Mouse (Mus musculus): ENCODE measurements around the gene H60b.
"Not testable (repeated sequence)": the region's sequence is repeated elsewhere in the genome, so short reads cannot be mapped to it uniquely, and the experiment has no call there.

H60b gene

DNA sequence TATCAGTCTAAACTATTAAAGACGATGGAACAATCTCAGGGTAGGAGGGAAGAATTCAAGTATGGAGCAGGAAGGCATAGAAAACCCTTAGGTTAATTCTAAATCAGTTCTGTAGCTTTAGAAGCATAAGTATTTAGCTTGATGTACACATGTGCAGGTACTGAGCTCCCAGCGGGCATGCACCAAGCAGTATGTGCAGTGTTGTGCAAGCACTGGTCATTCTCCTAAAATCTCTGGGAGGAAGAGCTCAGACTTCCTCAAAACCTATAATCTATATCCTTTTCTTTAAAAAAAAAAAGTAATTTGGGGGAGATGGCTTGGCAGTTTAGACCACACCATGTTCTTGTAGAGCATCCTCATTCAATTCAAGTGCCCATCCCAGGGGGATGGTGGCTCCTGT is 120.1 kb downstream of the H60b start:
- DNase-seq = not testable (repeated sequence)

DNA sequence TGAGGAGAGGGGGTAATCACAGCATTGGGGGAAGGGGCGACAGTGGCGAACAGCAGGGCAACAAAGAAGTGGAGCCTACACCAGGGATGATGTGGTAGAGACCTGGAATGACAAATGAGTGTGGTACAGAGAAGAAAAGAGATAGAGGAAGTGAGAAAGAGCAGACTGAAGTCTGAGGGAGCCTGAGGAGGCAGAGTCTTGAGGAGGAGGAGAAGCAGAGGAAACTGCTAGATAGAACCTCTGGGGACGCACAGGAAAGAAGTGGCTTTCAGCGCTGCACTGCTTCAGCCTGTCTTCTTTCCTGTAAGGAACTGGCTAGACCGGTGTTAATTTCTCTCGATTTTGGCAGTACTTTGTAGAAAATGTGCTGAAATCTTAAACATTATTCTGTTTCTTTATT is 124.4 kb downstream of the H60b start:
- DNase-seq = no peak

DNA sequence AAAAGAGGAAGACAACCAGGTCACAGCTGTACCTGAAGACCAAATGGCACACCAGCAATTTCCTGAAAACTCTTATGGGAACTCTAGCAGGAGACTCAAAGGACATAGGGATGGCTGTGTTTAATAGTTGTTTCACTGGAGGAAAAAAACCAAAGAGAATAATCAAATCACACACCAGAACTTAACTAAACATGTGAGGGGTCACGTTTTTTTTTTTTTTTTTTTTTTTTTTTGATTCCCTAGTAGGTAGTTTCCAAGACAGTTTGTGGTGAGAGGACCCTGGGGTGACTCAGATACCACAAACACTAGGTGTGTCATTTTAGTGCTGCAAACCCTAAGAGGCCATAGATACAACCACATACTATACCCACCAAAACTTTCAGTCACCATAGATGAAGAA is 137.3 kb downstream of the H60b start:
- DNase-seq = no peak

DNA sequence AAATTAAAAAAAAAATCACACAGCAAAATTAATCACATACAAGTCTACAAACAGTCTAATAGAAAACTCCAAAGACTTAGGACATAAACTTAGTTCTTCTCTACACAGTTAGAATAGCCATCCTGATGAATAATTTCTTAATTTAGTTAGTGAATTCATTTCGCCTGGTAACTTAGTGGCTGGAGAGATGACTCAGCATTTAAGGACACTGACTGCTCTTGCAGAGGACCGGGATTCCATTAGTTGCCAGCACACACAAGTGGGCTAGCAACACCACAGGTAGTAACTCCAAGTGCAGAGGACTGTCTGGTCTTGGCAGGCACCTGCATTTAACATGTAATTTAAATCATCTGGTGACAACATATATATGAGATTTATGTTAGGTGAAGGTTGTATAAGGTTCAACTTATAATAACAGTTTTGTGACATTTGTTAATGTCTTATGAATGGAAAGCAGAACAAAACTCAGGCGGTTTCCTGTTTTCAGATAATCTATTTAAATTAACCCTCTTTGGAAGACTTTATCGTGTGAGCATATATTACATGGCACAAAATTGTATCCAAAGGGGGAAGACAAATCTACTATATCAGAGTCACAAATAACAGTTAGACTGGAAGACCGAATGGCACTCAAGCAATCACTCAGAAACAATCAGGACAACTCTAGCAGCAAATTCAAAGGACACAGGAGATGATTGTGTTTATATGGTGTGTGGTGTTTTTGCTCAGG is 138.8 kb downstream of the H60b start:
- DNase-seq = no peak

DNA sequence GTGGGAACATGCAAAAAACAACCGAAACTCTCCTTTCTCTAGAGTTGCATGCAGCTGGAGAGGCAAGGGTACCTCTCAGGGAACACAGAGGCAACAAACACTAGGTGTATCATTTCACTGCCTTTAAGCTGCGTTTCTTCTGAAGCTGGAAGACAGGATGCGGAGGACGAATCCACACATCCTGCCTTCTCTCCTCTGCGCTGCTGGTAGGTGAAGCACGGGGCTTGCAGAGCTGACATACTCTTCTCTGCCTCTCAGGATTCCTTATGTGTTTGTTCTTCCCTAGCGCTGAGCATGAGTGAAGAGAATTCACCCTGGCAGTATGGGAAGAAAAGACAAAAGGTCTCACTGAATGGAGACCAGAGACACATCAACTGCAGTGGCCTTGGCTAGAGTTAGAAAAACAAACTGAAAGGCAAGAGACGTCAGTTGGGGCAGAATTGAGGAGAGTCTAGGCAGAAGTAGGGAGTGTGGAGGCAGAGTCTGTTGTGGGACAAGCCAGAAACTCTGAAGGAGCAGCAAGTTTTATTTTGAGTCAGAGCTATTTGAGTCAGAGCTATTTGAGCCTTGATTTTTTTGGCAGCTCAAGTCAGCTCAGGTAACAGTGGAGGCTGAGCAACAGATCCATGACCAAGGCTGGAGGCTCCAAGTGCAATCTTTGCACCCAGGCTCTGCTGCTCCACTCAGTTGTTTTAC is 139.5 kb downstream of the H60b start:
- DNase-seq = no peak

DNA sequence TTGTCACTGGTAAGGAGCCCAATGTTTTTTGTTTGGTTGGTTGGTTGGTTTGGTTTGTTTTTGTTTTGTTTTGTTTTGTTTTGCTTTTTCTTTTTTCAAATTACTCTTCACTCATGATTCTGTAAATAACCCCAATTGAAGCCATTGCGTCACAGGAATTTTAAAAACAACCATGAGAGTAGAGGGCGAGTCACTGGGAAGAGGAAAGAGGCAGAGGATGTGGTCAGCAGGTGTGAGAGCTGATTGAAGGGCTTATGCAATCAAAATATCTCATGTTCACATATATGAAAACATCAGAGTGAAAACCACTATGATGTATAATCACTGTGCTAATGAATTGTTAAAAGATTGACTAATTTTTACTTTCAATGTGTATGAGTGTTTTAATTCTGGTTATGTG is 140.9 kb downstream of the H60b start:
- no peak for DNase-seq

DNA sequence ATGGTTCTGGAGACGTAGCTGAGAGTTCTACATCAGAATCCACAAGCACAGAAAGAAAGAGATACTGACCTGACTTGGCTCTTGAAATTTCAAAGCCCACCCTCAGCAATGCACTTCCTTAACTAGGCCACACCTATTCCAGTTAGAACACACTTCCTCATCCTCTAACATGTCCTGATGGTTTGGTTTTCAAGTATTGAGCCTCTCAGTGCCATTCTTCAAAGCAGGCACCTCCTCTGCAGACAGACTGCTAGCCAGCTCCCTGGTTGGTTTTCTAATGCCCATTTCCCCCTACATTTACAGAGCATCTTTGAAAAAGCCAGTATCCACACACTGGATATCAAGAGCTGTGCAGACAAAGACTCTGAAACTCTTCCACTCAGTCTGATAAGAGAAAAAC is 143.3 kb downstream of the H60b start:
- DNase-seq = no peak

DNA sequence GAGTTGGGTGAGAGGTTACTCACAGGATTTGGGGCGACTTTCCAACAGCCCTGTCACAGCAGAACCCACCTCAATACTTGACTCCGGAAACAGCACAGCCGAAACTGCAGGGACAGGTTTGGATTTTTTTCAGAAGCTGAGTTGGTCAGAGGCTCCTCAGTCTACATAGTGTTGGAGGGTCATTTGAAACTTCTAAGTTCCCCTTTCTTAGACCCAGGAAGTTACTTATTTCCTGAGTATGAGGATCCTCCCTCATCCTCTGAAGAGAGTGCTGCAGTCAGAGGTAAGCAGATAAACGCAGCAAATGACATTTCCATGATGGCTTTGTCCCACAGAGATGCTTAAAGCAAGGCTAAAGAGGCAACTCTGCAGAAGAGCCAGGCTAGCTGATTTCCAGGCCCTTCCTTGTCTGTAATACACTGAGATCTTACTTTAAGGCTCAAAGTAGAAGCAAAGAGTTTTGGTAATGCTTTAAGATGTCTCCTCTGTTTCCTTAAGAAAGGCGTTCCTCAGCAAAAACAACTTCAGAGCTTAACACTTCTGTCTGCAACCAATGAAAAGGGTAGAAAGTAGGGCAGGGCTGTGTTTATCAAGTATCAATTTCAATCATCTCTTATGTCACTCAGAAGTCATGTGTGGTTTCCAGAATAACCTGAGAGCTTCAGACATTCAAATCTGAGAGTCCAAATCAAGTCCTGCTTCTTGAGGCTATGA is 144.1 kb downstream of the H60b start:
- no peak for DNase-seq

DNA sequence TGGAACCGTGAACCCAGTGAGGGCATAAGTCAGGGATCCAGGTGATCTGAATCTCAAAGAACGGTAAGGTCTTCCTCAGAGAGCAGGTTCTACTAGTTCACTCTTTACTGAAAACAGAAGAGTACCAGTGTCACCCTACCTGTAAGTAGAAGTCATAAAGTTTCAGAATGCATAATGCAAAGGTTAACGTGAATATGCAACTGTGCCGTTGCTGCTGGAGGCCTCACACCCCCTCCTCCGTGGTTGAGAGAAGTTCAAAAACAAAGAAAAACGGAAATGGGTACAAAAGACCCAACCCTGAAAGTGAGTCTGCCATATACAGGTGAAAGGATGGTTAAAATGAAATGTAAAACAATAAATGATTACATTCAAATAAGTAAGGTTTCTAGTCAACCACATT is 145.3 kb downstream of the H60b start:
- no peak for DNase-seq

DNA sequence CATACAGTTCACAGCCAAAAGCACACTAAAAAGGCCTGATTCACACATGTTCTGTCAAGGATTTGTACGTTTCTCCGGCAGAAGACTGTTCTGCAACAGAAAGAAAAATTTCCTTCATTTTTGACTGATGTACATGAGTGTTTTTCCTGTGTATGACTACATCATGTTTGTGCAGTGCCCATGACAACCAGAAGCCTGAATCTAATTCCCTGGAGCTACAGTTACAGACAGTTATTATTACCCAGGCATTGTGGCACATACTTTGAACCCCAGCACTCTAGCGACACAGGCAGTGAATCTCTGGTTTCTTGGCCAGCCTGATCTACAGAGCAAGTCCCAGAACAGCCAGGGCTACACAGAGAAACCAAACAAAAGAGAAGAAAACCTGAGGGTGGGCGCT is 147.4 kb downstream of the H60b start:
- no peak for DNase-seq

DNA sequence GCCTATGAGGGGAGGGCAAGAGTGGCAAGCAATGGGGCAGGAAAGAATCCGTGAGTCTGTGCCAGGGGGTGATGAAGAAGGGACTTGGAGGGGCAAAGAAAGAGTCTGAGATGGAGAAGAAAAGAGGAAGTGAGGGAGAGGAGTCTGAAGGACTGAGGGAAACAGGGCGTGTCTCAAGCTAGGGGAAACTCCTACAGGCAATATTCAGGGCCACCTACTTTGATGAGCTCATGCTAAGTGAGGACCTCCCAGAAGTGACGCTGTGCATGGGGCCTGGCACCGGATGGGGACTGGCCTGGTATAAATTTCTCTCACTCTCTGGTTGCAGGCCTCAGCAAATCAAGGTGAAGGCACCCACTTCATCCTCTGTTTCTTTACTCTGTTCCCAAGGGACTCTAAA is 148.1 kb downstream of the H60b start:
- DNase-seq = no peak

DNA sequence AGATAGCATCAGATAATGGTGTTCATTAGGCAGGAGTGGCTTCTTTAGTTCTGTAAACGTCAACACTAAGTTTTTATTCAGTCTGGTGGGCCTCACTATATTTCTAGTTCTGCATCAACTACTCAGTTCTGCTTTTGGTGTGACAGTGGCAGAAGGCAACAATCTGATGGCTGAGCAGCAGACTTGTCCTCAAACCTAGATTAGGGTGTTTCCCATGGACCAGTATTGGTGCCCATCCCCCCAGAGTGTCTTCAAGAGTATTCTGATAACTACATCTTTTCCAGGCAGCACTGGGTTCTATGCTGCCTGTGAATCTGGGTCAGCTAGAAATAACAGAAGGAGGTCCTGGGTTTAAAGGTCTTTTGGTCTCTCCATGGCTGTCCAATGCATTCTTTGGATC is 149.8 kb downstream of the H60b start:
- no peak for DNase-seq

DNA sequence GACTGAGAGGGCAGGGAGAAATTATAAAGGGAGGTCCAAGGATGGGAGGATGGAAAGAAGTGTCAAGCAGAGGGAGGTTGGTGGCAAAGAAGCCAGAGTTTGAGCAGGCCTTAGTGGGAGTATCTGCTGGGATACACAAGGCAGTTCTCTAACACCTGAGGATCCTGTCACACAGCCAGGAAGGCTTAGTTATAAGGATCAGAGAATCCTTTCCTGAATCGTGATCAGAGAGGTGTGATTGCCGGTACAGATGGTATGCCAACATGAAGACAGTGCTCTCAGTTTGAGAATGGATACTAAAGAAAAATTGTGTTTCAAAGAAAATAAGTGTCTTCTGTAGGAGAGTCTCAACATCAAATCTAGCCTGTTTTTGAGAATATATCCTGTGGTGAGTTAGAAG is 164.5 kb downstream of the H60b start:
- DNase-seq = no peak
